Mouse (Mus musculus) stomach, postnatal 0 days (tissue): ENCODE results near the gene Cwc25.

Experiments used
- CTCF ChIP-seq: IDR thresholded peaks from 2 replicates; pipeline ENCODE4 v1.5.1; 2016; ENCODE audit warnings: antibody characterized with exemption, low read depth, mild to moderate bottlenecking, moderate library complexity
- EP300 ChIP-seq: optimal IDR thresholded peaks from 2 replicates; pipeline ENCODE3; 2016; ENCODE audit warnings: antibody characterized with exemption

DNA sequence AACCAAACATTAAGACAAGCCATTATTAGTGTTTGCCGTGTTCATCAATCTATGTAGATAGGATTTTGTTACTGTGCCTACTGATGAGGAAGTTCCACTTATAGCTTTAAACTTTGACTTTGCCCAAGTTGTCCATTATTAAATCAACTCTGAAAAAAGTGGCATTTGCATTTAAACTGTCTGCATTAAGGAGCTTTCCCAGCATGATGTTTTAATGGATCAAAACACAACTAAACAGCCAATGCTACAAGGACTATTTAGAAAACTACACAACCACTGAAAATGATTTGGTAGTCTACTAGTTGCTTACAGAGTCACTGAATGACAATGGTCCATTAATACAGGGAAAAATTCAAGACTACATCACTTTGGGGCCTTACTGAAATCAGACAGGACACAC, 12.6 kb upstream of the Cwc25 start:
- no peak for TF ChIP-seq EP300
- TF ChIP-seq CTCF, result no peak
